Comparison of ENCODE assay signal across 33 mouse cellular contexts in genomic region chr16:27326463-27326862, GRCm38 (mm10). TPM values are rescaled to one million over a fixed set of nuclear protein-coding genes. Genes with fewer than 3 reads are reported as not detected.
DNase-seq lines count a peak whose midpoint lies in the region; ATAC-seq and TF ChIP-seq lines count a peak whose summit lies in the region.
"Had no signal": no experiment of that assay in that cellular context is flagged by ENCODE, and none has a peak within 500 bp of the region (broad histone marks: within the 10 kb centered on the region; RNA-seq: fewer than 3 reads in every experiment).

No protein-coding gene starts in this region.

- peaks cover 4% of the 10 kb centered on the region for H3K79me2 ChIP-seq in CH12.LX (replicated peaks; ENCODE audit: control insufficient read depth, extremely low read depth, insufficient read depth, poor library complexity, severe bottlenecking)

- H3K27ac ChIP-seq in CH12.LX (ENCODE audit: insufficient read depth, low read depth), result peak overlapping the region; percentile 40; the same call in 1 of the 2 replicates
- no peak overlapping the region for H3K27ac ChIP-seq in midbrain, embryonic 10.5 days (replicated peaks)
- no peak overlapping the region for H3K27ac ChIP-seq in heart, embryonic 11.5 days (ENCODE audit: low read depth, low read length)
- H3K27ac ChIP-seq: embryonic facial prominence, embryonic 10.5 days; embryonic facial prominence, embryonic 13.5 days; forebrain, embryonic 10.5 days; forebrain, embryonic 13.5 days; heart, embryonic 15.5 days; hindbrain, embryonic 10.5 days; hindbrain, embryonic 13.5 days; intestine, embryonic 15.5 days had no signal

- peaks cover 8% of the 10 kb centered on the region for H3K9me3 ChIP-seq in CH12.LX (replicated peaks; ENCODE audit: low read length)
- H3K9me3 ChIP-seq in midbrain, embryonic 10.5 days (replicated peaks), result no peaks in the 10 kb centered on the region
- no peaks in the 10 kb centered on the region for H3K9me3 ChIP-seq in heart, embryonic 11.5 days (replicated peaks; ENCODE audit: control insufficient read depth, low read length)
- H3K9me3 ChIP-seq: embryonic facial prominence, embryonic 10.5 days; embryonic facial prominence, embryonic 13.5 days; forebrain, embryonic 10.5 days; forebrain, embryonic 13.5 days; G1E; heart, embryonic 12.5 days; heart, embryonic 15.5 days; hindbrain, embryonic 10.5 days; hindbrain, embryonic 13.5 days; intestine, embryonic 15.5 days had no signal

- 0 out of 2 replicates have a peak, but pooled peaks have one; percentile 40 for ATAC-seq in monocyte, adult 5-6 weeks (replicated peaks; ENCODE audit: insufficient number of reproducible peaks, low FRiP score, low TSS enrichment, poor library complexity, severe bottlenecking)
- ATAC-seq in heart, embryonic 11.5 days (replicated peaks; ENCODE audit: insufficient number of reproducible peaks, low FRiP score, low TSS enrichment), result no peak
- ATAC-seq: forebrain, embryonic 13.5 days; forebrain, embryonic 16.5 days; hindbrain, embryonic 16.5 days; intestine, embryonic 15.5 days; Patski had no signal

- H3K27me3 ChIP-seq in CH12.LX (replicated peaks), result no peaks in the 10 kb centered on the region
- H3K27me3 ChIP-seq in midbrain, embryonic 10.5 days (ENCODE audit: low read depth, poor library complexity, severe bottlenecking), result no peaks in the 10 kb centered on the region
- H3K27me3 ChIP-seq in heart, embryonic 11.5 days (ENCODE audit: control insufficient read depth, insufficient read depth, low read length), result no peaks in the 10 kb centered on the region
- H3K27me3 ChIP-seq: embryonic facial prominence, embryonic 13.5 days; forebrain, embryonic 13.5 days; heart, embryonic 12.5 days; heart, embryonic 15.5 days; hindbrain, embryonic 13.5 days; intestine, embryonic 15.5 days had no signal

- 97% methylated on average over 2 of the region's 2 CpGs for whole genome bisulfite sequencing in midbrain, embryonic 10.5 days
- 90% methylated on average over 2 of the region's 2 CpGs for WGBS in heart, embryonic 11.5 days (ENCODE audit: insufficient replicate concordance)

- peak; percentile 54 for DNase-seq in 416B (ENCODE audit: low read depth)
- peak; percentile 93 for DNase-seq in CH12.LX (ENCODE audit: extremely low read depth)
- no peak for DNase-seq in midbrain, embryonic 10.5 days (ENCODE audit: low spot score)
- no peak for DNase-seq in cerebellum, postnatal 25 days
- DNase-seq: adrenal gland, postnatal 10 days; adrenal gland, postnatal 36 days; cerebellum, adult 18-20 months; cerebellum, adult 9-10 months; cerebellum, postnatal 14 days; gastrocnemius, postnatal 10 days; gastrocnemius, postnatal 36 days; heart, adult 11 months; heart, postnatal 10 days; heart, postnatal 36 days had no signal

- H3K4me2 ChIP-seq in CH12.LX (ENCODE audit: insufficient read depth, low read depth, poor library complexity, severe bottlenecking), result no peak overlapping the region
- no peak overlapping the region for H3K4me2 ChIP-seq in heart, embryonic 11.5 days
- H3K4me2 ChIP-seq: embryonic facial prominence, embryonic 13.5 days; forebrain, embryonic 13.5 days; heart, embryonic 12.5 days; heart, embryonic 15.5 days; hindbrain, embryonic 13.5 days; intestine, embryonic 15.5 days had no signal

- peaks cover 2 to 16% of the 10 kb centered on the region in 2 experiments for H3K36me3 ChIP-seq in CH12.LX (replicated peaks in 1 of 2; ENCODE audit: control insufficient read depth in 1 of 2, insufficient read depth in 1 of 2, low read length in 1 of 2)
- no peaks in the 10 kb centered on the region for H3K36me3 ChIP-seq in midbrain, embryonic 10.5 days
- no peaks in the 10 kb centered on the region for H3K36me3 ChIP-seq in heart, embryonic 11.5 days (ENCODE audit: control insufficient read depth, insufficient read depth, low read length)
- H3K36me3 ChIP-seq: embryonic facial prominence, embryonic 10.5 days; embryonic facial prominence, embryonic 13.5 days; forebrain, embryonic 10.5 days; G1E; heart, embryonic 12.5 days; heart, embryonic 15.5 days; hindbrain, embryonic 10.5 days; hindbrain, embryonic 13.5 days; intestine, embryonic 15.5 days had no signal

- no peak overlapping the region for H3K9ac ChIP-seq in CH12.LX (ENCODE audit: insufficient read depth, low read depth)
- H3K9ac ChIP-seq in heart, embryonic 11.5 days (ENCODE audit: low read depth, low read length), result no peak overlapping the region
- H3K9ac ChIP-seq: embryonic facial prominence, embryonic 13.5 days; forebrain, embryonic 13.5 days; heart, embryonic 12.5 days; heart, embryonic 15.5 days; hindbrain, embryonic 13.5 days; intestine, embryonic 15.5 days had no signal

- dilution Hi-C loops in CH12.LX (cut with MboI; ENCODE audit: extremely low pct_ligation_motif_present, extremely low pct_unique_long_range_greater_than_20kb, low sequenced_read_pairs), result no loop called here

- peak; percentile 94 for TF ChIP-seq EP300 in CH12.LX (IDR thresholded peaks at IDR 0.05; ENCODE audit: low read length)

- peak; percentile 16 for TF ChIP-seq RAD21 in CH12.LX (IDR thresholded peaks at IDR 0.05; ENCODE audit: low read depth, low read length)

- TF ChIP-seq POLR2A in CH12.LX (IDR thresholded peaks at IDR 0.05; ENCODE audit: low read depth, low read length), result no peak

- no peak for TF ChIP-seq CTCF in CH12.LX (conservative IDR thresholded peaks at IDR 0.05 in 1 of 2, IDR thresholded peaks at IDR 0.05 in 1 of 2; ENCODE audit: low read depth in 2 of 2, low read length in 2 of 2)

- in situ Hi-C loops in CH12.LX (cut with MboI; ENCODE audit: low pct_ligation_motif_present, low pct_unique_long_range_greater_than_20kb, low sequenced_read_pairs), result no loop called here

- peak overlapping the region in 1 of 3 experiments; percentile 31 for H3K4me3 ChIP-seq in CH12.LX (replicated peaks in 1 of 3; ENCODE audit: low read depth in 2 of 3, low read length in 2 of 3, poor library complexity in 1 of 3)
- H3K4me3 ChIP-seq in midbrain, embryonic 10.5 days, result no peak overlapping the region
- H3K4me3 ChIP-seq in heart, embryonic 11.5 days (ENCODE audit: low read depth, low read length), result no peak overlapping the region
- H3K4me3 ChIP-seq: embryonic facial prominence, embryonic 10.5 days; embryonic facial prominence, embryonic 13.5 days; erythroblast, embryonic 14.5 days; forebrain, embryonic 10.5 days; forebrain, embryonic 13.5 days; heart, embryonic 12.5 days; heart, embryonic 15.5 days; hindbrain, embryonic 10.5 days; hindbrain, embryonic 13.5 days; intestine, embryonic 15.5 days had no signal

- H3K4me1 ChIP-seq in CH12.LX (ENCODE audit: control insufficient read depth in 1 of 2, insufficient read depth in 2 of 2), result peaks cover 12 to 37% of the 10 kb centered on the region in 2 experiments; a peak in 3 of 4 replicates
- no peaks in the 10 kb centered on the region for H3K4me1 ChIP-seq in midbrain, embryonic 10.5 days
- H3K4me1 ChIP-seq in heart, embryonic 11.5 days (ENCODE audit: control insufficient read depth, insufficient read depth, low read length), result no peaks in the 10 kb centered on the region
- H3K4me1 ChIP-seq: embryonic facial prominence, embryonic 10.5 days; embryonic facial prominence, embryonic 13.5 days; forebrain, embryonic 10.5 days; forebrain, embryonic 13.5 days; heart, embryonic 12.5 days; heart, embryonic 15.5 days; hindbrain, embryonic 10.5 days; hindbrain, embryonic 13.5 days; intestine, embryonic 15.5 days had no signal

TF ChIP-seq in CH12.LX, 34 proteins besides CTCF, POLR2A, EP300 and RAD21 (continues in another document):
- peak; percentile 66 for TF ChIP-seq HCFC1 (IDR thresholded peaks at IDR 0.05; ENCODE audit: low read depth, low read length)
- no peak for TF ChIP-seq USF2 (conservative IDR thresholded peaks at IDR 0.05; ENCODE audit: low read depth, low read length)
- TF ChIP-seq SIN3A (IDR thresholded peaks at IDR 0.05; ENCODE audit: low read length), result peak; percentile 52; the same call in 1 of the 2 replicates
- no peak for TF ChIP-seq PAX5 (IDR thresholded peaks at IDR 0.05; ENCODE audit: low read length)
- TF ChIP-seq MYC (IDR thresholded peaks at IDR 0.05; ENCODE audit: low read depth, low read length), result peak; percentile 44; the same call in 1 of the 2 replicates
- peak; percentile 100 for TF ChIP-seq MEF2A (IDR thresholded peaks at IDR 0.05; ENCODE audit: borderline replicate concordance, low read depth, low read length)
- peak; percentile 78 for TF ChIP-seq TCF12 (IDR thresholded peaks at IDR 0.05; ENCODE audit: low read depth, low read length)
- TF ChIP-seq SMC3 (IDR thresholded peaks at IDR 0.05; ENCODE audit: low read depth, low read length), result no peak; the same call in 1 of the 2 replicates
- 0 out of 2 replicates have a peak, but pooled peaks have one; percentile 77 for TF ChIP-seq RCOR1 (conservative IDR thresholded peaks at IDR 0.05; ENCODE audit: low read depth, low read length)
- peak; percentile 80 for TF ChIP-seq JUN (IDR thresholded peaks at IDR 0.05; ENCODE audit: insufficient read depth, low read depth, low read length)
- no peak for TF ChIP-seq ZMIZ1 (IDR thresholded peaks at IDR 0.05; ENCODE audit: low read depth, low read length)
- no peak for TF ChIP-seq MAZ (IDR thresholded peaks at IDR 0.05; ENCODE audit: low read depth, low read length)
- TF ChIP-seq BHLHE40 (IDR thresholded peaks at IDR 0.05; ENCODE audit: low read depth, low read length), result peak; percentile 79
- 0 out of 2 replicates have a peak, but pooled peaks have one; percentile 54 for TF ChIP-seq E2F4 (IDR thresholded peaks at IDR 0.05; ENCODE audit: insufficient replicate concordance, low read depth, low read length)
- TF ChIP-seq ZC3H11A (IDR thresholded peaks at IDR 0.05; ENCODE audit: low read depth, low read length), result no peak
- peak; percentile 90 for TF ChIP-seq TBP (conservative IDR thresholded peaks at IDR 0.05; ENCODE audit: low read depth, low read length)
- TF ChIP-seq ZNF384 (IDR thresholded peaks at IDR 0.05; ENCODE audit: low read depth, low read length), result no peak
- TF ChIP-seq IRF4 (IDR thresholded peaks at IDR 0.05; ENCODE audit: low read depth, low read length), result peak; percentile 95

RNA-seq across cellular contexts. Expression of gene Ostn, which starts 19.2 kb away (rescaled TPM):
- 0.50 and 1.7 TPM in 2 replicates for total RNA-seq in CH12.LX (2012; rRNA removed)
- total RNA-seq in CH12.LX (2014; rRNA removed), result 1.0 and 1.2 TPM in 2 replicates
- 0.67 TPM in 1 of 2 replicates, not detected in the other for polyA plus RNA-seq in CH12.LX (2012; ENCODE audit: insufficient read length, low read depth)
- total RNA-seq in monocyte, adult 5-6 weeks (2017), result not detected in 3 replicates
- polyA plus RNA-seq in midbrain, embryonic 10.5 days (2016; fragmentation: Nextera tagmentation; extraction: Ambion mirVana), result not detected in 2 replicates
- not detected in 2 replicates for polyA plus RNA-seq in heart, embryonic 11.5 days (2014; fragmentation: Nextera tagmentation; extraction: Ambion mirVana)
- total RNA-seq: adrenal gland, adult 18-20 months; adrenal gland, postnatal 36 days; common myeloid progenitor, adult 5-6 weeks; G1E; heart, postnatal 10 days; heart, postnatal 36 days had no signal
- polyA plus RNA-seq: embryonic facial prominence, embryonic 10.5 days; erythroblast, embryonic 14.5 days; forebrain, embryonic 10.5 days; forebrain, embryonic 13.5 days; forebrain, embryonic 16.5 days; G1E; heart, embryonic 12.5 days; heart, embryonic 15.5 days; hindbrain, embryonic 10.5 days; hindbrain, embryonic 13.5 days; hindbrain, embryonic 16.5 days had no signal

RNA-seq across cellular contexts. Expression of gene Uts2b, which starts 43.6 kb away (rescaled TPM):
- 0.29 and 0.38 TPM in 2 replicates for total RNA-seq in CH12.LX (2012; rRNA removed)
- 0.51 TPM in 1 of 2 replicates, not detected in the other for total RNA-seq in CH12.LX (2014; rRNA removed)
- polyA plus RNA-seq in CH12.LX (2012; ENCODE audit: insufficient read length, low read depth), result not detected in 2 replicates
- total RNA-seq in monocyte, adult 5-6 weeks (2017), result not detected in 3 replicates
- polyA plus RNA-seq in midbrain, embryonic 10.5 days (2016; fragmentation: Nextera tagmentation; extraction: Ambion mirVana), result not detected in 2 replicates
- 4.7 and 4.9 TPM in 2 replicates for polyA plus RNA-seq in heart, embryonic 11.5 days (2014; fragmentation: Nextera tagmentation; extraction: Ambion mirVana)
- total RNA-seq: adrenal gland, adult 18-20 months; adrenal gland, postnatal 10 days; adrenal gland, postnatal 36 days; common myeloid progenitor, adult 5-6 weeks; G1E; gastrocnemius, adult 18-20 months; gastrocnemius, postnatal 10 days; gastrocnemius, postnatal 36 days had no signal
- polyA plus RNA-seq: embryonic facial prominence, embryonic 10.5 days; erythroblast, embryonic 14.5 days; forebrain, embryonic 10.5 days; forebrain, embryonic 13.5 days; forebrain, embryonic 16.5 days; G1E; Patski had no signal

Comparison
In these comparisons a context has a peak if more than half of its experiments do, and no peak if none do; other contexts are left out.
1. DNase-seq: peak in 416B (single experiment) and CH12.LX (single experiment); none in midbrain, embryonic 10.5 days (single experiment) and cerebellum, postnatal 25 days (0 of 2).